Mouse (Mus musculus): ENCODE results near the gene Ssc4d. TPM values are rescaled to one million over a fixed set of nuclear protein-coding genes. Genes with fewer than 3 reads are reported as not detected.

The Ssc4d gene
- total and polyA plus RNA-seq, 3 experiments = 1.1 to 9.1 (median 3.2) TPM

- Histone ChIP-seq H3K9me3 (replicated peaks) (no peaks in the 10 kb centered on the region), H3K27me3 (ENCODE audit: insufficient read depth, low read length) (no peaks in the 10 kb centered on the region), H3K36me3 (replicated peaks) (peaks cover 98% of the 10 kb centered on the region), H3K4me1 (ENCODE audit: insufficient read depth, low read depth, low read length) (peaks cover 76% of the 10 kb centered on the region), H3K4me3 (ENCODE audit: low read depth, low read length) (no peak overlapping the region)
- ATAC-seq (ENCODE audit: extremely low read depth, insufficient number of reproducible peaks, low FRiP score, poor library complexity, severe bottlenecking) (no peak), DNase-seq (ENCODE audit: low spot score) (no peak)
- TF ChIP-seq CTCF (IDR thresholded peaks at IDR 0.05; ENCODE audit: low read depth, low read length) = no peak
- no peak for TF ChIP-seq TAL1 (conservative IDR thresholded peaks at IDR 0.05; ENCODE audit: low read depth, low read length)
- TF ChIP-seq POLR2AphosphoS5 (IDR thresholded peaks at IDR 0.05; ENCODE audit: insufficient replicate concordance, low read depth, low read length) = no peak
- TF ChIP-seq GATA1 (IDR thresholded peaks at IDR 0.05; ENCODE audit: borderline replicate concordance, low read length) = no peak
- TF ChIP-seq GATA2 (IDR thresholded peaks at IDR 0.05; ENCODE audit: borderline replicate concordance, low read depth, low read length) = no peak
Measured at GRCm38 (mm10) chr5:135918059-135918437, 56.3 kb downstream of the Ssc4d start.

DNA sequence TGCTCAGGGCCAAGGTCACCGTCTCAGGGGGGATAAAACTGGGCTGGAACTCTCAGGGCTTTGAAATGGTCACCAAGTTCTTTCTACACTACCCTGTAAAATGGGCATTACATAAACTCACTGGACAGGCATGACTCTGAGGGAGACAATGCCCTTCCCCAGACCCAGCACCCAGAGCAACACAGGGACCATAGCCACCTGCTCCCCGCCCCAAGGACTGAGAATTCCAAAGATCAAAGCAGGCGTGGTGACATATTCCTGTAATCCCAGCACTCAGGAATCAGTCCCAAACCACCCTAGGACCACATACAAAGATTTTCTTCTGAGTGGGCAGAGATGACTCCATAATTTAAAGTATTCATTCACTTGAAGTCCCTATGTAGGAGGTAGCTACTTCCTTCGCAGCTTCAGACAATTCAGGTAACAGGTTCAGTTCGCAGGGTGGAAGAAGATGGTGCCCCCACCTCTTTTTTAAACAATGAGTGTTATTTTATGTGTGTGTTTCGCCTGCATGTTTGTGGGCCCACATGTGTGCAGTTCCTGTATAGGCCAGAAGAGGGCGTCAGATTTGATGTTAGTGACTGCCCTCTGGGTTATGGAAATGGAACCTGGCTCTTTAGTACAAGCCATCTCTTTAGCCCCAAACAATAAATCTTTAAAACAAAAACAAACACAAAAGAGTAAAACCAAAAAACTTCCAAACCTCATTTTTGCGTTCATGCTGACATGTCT, 56.8 kb downstream of the Ssc4d start:
- Histone ChIP-seq H3K9me3 (replicated peaks) (no peaks in the 10 kb centered on the region), H3K4me1 (ENCODE audit: insufficient read depth, low read depth, low read length) (peaks cover 77% of the 10 kb centered on the region), H3K4me3 (ENCODE audit: low read depth, low read length) (no peak overlapping the region), H3K36me3 (replicated peaks) (peaks cover 98% of the 10 kb centered on the region), H3K27me3 (ENCODE audit: insufficient read depth, low read length) (no peaks in the 10 kb centered on the region)
- ATAC-seq (ENCODE audit: extremely low read depth, insufficient number of reproducible peaks, low FRiP score, poor library complexity, severe bottlenecking) (no peak), DNase-seq (ENCODE audit: low spot score) (no peak)
- TF ChIP-seq TAL1 (conservative IDR thresholded peaks at IDR 0.05; ENCODE audit: low read depth, low read length) (no peak), CTCF (IDR thresholded peaks at IDR 0.05; ENCODE audit: low read depth, low read length) (peak; percentile 21; the same call in 1 of the 2 replicates), POLR2AphosphoS5 (IDR thresholded peaks at IDR 0.05; ENCODE audit: insufficient replicate concordance, low read depth, low read length) (no peak)

GRCm38 (mm10) chr5:135916601-135917000, 57.7 kb downstream of the Ssc4d start:
- peaks cover 98% of the 10 kb centered on the region for H3K36me3 ChIP-seq (replicated peaks)
- ATAC-seq (ENCODE audit: extremely low read depth, insufficient number of reproducible peaks, low FRiP score, poor library complexity, severe bottlenecking) (no peak), DNase-seq (ENCODE audit: low spot score) (no peak)
- TF ChIP-seq CTCF (IDR thresholded peaks at IDR 0.05; ENCODE audit: low read depth, low read length) = no peak
- TF ChIP-seq POLR2AphosphoS5 (IDR thresholded peaks at IDR 0.05; ENCODE audit: insufficient replicate concordance, low read depth, low read length) = no peak
- no peak for TF ChIP-seq GATA1 (IDR thresholded peaks at IDR 0.05; ENCODE audit: borderline replicate concordance, low read length)
- TF ChIP-seq TAL1 (conservative IDR thresholded peaks at IDR 0.05; ENCODE audit: low read depth, low read length) = no peak
- TF ChIP-seq GATA2 (IDR thresholded peaks at IDR 0.05; ENCODE audit: borderline replicate concordance, low read depth, low read length) = no peak
- no peak overlapping the region for H3K4me3 ChIP-seq (ENCODE audit: low read depth, low read length)
- peaks cover 76% of the 10 kb centered on the region for H3K4me1 ChIP-seq (ENCODE audit: insufficient read depth, low read depth, low read length)
- H3K9me3 ChIP-seq (replicated peaks) = no peaks in the 10 kb centered on the region
- H3K27me3 ChIP-seq (ENCODE audit: insufficient read depth, low read length) = no peaks in the 10 kb centered on the region

GRCm38 (mm10) chr5:135916051-135916565, 58.2 kb downstream of the Ssc4d start:
- peaks cover 80% of the 10 kb centered on the region for H3K4me1 ChIP-seq (ENCODE audit: insufficient read depth, low read depth, low read length)
- TF ChIP-seq GATA1 (IDR thresholded peaks at IDR 0.05; ENCODE audit: borderline replicate concordance, low read length) (no peak), POLR2AphosphoS5 (IDR thresholded peaks at IDR 0.05; ENCODE audit: insufficient replicate concordance, low read depth, low read length) (no peak), GATA2 (IDR thresholded peaks at IDR 0.05; ENCODE audit: borderline replicate concordance, low read depth, low read length) (no peak), CTCF (IDR thresholded peaks at IDR 0.05; ENCODE audit: low read depth, low read length) (no peak), TAL1 (conservative IDR thresholded peaks at IDR 0.05; ENCODE audit: low read depth, low read length) (no peak)

DNA sequence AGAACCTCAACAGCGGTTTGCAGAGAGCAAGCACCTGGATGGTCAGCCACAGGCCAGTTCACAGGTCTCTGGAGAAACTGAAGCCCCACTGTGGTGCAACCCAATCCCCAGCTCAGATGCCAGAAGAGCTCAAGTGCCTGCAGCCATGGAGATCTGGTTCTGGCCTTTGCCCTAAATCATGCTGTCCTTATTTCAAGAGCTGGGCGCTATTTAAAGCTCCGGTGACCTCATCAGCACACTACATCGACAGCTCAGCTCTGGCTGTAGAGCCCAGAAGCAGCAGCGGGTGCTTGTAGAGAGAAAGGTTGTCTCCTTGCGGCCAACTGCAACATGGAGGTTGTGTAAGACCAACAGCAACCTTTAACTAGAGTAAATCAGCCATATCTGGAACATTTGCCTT, 60.2 kb downstream of the Ssc4d start:
- Histone ChIP-seq H3K4me1 (ENCODE audit: insufficient read depth, low read depth, low read length) (peaks cover 83% of the 10 kb centered on the region), H3K4me3 (ENCODE audit: low read depth, low read length) (no peak overlapping the region), H3K9me3 (replicated peaks) (no peaks in the 10 kb centered on the region), H3K36me3 (replicated peaks) (peaks cover 98% of the 10 kb centered on the region), H3K27me3 (ENCODE audit: insufficient read depth, low read length) (no peaks in the 10 kb centered on the region; the same call in 1 of the 2 replicates)
- TF ChIP-seq POLR2AphosphoS5 (IDR thresholded peaks at IDR 0.05; ENCODE audit: insufficient replicate concordance, low read depth, low read length) (no peak), GATA2 (IDR thresholded peaks at IDR 0.05; ENCODE audit: borderline replicate concordance, low read depth, low read length) (no peak), TAL1 (conservative IDR thresholded peaks at IDR 0.05; ENCODE audit: low read depth, low read length) (no peak), GATA1 (IDR thresholded peaks at IDR 0.05; ENCODE audit: borderline replicate concordance, low read length) (no peak), CTCF (IDR thresholded peaks at IDR 0.05; ENCODE audit: low read depth, low read length) (no peak)
- ATAC-seq (ENCODE audit: extremely low read depth, insufficient number of reproducible peaks, low FRiP score, poor library complexity, severe bottlenecking) (no peak), DNase-seq (ENCODE audit: low spot score) (no peak)

More at GRCm38 (mm10) chr5:135916051-135916565, 58.2 kb downstream of the Ssc4d start:
- no peaks in the 10 kb centered on the region for H3K9me3 ChIP-seq (replicated peaks)
- DNase-seq (ENCODE audit: low spot score) = no peak
- no peaks in the 10 kb centered on the region; the same call in 1 of the 2 replicates for H3K27me3 ChIP-seq (ENCODE audit: insufficient read depth, low read length)
- H3K4me3 ChIP-seq (ENCODE audit: low read depth, low read length) = no peak overlapping the region
- H3K36me3 ChIP-seq (replicated peaks) = peaks cover 98% of the 10 kb centered on the region
- ATAC-seq (ENCODE audit: extremely low read depth, insufficient number of reproducible peaks, low FRiP score, poor library complexity, severe bottlenecking) = no peak

DNA sequence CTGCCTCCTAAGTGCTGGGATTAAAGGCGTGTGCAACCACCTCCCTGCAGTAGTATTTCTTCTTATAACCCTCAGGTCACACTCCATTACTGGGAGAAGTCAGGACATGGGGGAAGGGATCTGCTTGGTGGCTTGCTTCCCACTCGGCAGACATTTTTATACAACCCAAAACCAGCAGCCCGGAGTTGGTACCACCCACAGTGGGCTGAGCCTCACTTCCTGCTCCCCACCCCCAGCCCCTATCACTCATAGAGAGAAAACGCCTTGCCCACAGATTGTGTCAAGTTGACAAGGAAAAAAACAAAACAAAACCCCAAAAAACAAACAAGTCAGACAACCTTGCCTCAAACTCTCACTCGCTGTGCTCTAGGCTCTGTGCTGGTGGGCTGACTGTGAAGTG, 61.1 kb downstream of the Ssc4d start:
- ATAC-seq (ENCODE audit: extremely low read depth, insufficient number of reproducible peaks, low FRiP score, poor library complexity, severe bottlenecking) (0 out of 2 replicates have a peak, but pooled peaks have one; percentile 6), DNase-seq (ENCODE audit: low spot score) (no peak)
- Histone ChIP-seq H3K27me3 (ENCODE audit: insufficient read depth, low read length) (no peaks in the 10 kb centered on the region; the same call in 1 of the 2 replicates), H3K9me3 (replicated peaks) (no peaks in the 10 kb centered on the region), H3K4me3 (ENCODE audit: low read depth, low read length) (no peak overlapping the region), H3K36me3 (replicated peaks) (peaks cover 97% of the 10 kb centered on the region), H3K4me1 (ENCODE audit: insufficient read depth, low read depth, low read length) (peaks cover 81% of the 10 kb centered on the region)
- TF ChIP-seq CTCF (IDR thresholded peaks at IDR 0.05; ENCODE audit: low read depth, low read length) (no peak), GATA1 (IDR thresholded peaks at IDR 0.05; ENCODE audit: borderline replicate concordance, low read length) (no peak)
